Mouse (Mus musculus): ENCODE results near the gene Spag7.

Spag7 gene

DNA sequence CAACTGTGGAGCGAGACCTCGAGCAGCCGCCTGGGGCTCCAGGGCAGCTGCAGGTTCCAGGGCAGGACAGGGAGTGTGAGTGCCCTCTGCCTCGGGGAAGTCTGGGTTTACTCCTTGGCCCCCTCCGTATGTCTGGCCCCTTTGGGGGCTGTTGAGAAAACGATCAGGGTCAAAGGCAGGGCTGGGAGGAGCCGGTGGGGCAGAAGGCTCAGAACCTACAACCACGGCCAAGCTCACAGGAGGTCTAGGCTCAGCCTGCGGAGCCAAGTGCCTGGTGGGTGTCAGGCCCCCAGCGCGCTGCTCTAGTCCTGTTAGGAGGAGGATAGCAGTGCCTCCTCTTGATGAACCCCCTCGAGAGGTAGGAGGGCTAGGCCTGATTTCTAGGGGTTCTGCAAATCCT is 12.0 kb upstream of the Spag7 start:
- DNase-seq (ENCODE audit: low spot score in 2 of 2), result no peak

DNA sequence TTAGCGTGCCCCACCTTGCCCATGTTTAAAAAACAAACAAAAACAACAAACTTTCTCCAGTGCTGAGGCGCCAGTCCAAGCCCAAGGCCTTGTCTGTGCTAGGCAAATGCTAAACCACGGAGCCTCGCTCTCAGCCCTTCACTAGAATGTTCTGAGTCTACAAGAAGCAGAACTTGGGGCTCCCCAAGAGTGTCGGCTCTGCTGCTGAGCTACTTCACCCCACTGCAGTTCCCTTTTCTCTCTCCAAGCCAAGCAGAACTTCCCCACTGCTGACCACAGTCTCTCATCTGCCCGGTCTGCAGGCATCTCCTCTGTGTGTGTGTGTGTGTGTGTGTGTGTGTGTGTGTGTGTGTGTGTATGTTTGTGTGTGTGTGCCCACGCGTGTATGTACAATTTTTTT is 10.7 kb upstream of the Spag7 start:
- no peak for DNase-seq (ENCODE audit: low spot score in 2 of 2)

DNA sequence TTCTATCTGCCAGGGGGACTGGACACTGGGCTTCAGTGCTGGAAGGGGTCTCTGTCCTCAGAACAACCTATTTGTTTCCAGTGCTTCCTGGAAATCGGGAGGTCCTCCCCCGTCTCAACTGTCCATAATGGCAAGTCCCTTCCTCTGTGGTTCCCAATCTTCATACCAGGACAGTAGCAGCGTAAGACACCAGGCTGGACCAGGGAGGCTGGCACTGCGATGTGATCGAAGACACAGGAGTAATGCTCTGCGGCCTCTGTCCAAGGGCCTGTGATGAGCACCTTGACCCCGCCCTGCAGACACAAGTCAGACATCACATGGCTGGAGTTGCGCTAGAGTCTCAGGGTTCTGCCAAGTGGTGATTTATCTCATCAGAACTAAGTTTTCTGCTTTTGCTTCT is 10.1 kb upstream of the Spag7 start:
- DNase-seq (ENCODE audit: low spot score in 2 of 2), result no peak

DNA sequence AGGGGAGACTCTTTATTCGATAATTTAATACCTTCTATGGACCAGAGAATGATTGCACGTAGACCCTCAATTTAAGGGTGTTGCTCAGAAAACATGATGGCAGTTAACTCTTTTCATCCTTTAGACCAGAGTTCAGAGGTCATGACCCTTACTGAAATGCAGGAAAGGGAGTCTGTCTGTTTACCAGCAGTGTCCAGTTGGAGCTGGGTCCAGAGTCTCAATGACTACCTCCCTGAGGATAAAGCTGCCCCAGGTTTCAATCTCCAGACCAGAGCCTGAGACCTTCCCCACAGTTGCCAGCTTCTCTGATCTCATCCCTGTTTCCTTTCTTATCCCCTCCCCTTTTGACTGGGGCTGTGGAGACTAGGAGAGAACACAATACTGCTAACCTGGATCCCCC is 9.4 kb upstream of the Spag7 start:
- DNase-seq (ENCODE audit: low spot score in 2 of 2), result no peak

DNA sequence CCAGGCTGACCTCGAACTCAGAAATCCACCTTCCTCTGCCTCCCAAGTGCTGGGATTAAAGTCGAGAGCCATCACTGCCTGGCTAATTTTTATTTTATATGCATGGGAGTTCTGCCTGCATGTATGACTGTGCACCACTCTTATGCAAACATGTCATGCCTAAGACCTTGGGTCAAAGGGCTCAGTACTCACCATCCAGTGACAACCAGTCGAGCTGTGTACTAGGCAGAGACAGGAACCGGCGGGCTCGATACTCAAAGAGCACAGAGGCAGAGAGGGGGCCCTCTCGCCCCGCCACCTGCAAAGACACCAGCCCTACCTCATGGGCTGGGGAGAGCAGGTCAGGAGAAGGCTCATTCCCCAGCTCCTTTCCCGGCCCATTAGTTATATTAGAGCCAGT is 8.9 kb upstream of the Spag7 start:
- no peak for DNase-seq (ENCODE audit: low spot score in 2 of 2)

DNA sequence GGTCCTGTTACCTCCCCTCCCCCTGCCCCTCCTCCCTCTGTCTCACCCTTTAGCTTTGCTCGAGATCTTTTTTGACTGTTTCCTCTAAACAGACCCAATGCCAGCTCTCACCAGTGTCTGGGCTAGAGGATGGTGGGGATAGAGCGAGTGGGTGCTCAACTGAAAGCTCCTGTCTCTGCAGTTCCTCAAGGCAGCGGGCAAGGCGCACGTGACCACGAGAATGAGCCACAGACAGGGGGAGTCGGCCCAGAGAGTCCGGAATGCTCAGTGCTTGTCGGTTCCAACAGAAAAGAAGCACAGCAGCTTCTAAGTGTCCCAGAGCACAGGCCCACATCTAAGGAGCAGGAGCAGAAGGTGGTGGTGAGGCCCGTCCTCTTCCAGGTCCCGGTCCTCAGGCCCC is 5.3 kb upstream of the Spag7 start:
- DNase-seq (ENCODE audit: low spot score in 2 of 2), result no peak

DNA sequence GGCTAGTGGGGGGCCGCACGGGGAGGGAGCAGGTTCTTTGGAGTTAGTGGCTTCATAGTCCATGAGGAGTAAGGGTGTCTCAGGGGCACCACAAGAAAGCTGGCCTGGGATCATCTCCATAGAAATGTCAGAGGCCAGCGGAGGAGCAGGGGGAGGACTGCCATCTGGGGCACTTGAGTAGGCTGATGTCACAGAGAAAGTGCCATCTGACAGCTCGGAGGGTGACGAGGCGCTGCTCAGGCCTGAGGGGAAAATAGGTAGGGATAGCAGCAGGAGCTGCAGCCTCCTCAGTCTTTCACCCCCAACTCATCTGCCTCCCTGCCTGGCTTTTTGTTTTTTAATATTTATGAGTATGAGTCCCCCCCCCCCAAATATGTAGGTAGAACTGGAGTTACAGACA is 4.8 kb upstream of the Spag7 start:
- DNase-seq (ENCODE audit: low spot score in 2 of 2), result no peak

DNA sequence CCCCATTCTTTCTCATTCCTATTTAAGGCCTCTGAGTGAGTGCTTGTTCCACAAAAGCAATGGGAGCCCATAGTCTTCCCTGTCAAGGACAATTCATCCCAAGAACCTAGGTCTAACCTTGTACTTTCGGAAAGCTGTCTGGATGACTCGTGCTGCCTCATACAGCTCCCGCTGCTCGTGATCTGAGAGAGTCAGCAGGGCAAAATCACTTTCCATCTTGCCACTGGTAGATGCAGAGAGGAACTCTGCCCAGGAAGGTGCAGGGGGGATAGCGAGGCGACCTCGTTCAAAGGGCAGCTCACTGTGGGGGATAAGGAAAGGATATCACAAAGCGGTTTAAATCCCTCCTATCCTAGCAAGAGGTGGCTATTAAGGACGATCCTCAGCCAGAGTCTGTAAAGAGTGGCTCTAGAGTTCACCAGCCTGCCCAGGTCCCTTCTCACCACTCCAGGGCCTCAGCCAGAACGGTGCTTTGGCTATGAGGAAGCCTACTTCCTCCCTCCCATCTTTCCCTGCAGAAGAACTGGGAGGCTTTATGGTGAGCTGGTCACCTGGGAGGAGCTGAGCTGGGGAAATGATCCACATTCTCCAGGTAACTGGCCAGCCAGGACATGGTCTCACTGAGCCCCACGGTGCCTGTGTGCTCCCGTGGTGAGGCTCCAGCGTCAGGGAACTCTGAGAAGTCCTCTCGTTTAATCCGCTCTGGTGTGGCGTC is 2.3 kb upstream of the Spag7 start:
- DNase-seq (ENCODE audit: low spot score in 2 of 2), result no peak

DNA sequence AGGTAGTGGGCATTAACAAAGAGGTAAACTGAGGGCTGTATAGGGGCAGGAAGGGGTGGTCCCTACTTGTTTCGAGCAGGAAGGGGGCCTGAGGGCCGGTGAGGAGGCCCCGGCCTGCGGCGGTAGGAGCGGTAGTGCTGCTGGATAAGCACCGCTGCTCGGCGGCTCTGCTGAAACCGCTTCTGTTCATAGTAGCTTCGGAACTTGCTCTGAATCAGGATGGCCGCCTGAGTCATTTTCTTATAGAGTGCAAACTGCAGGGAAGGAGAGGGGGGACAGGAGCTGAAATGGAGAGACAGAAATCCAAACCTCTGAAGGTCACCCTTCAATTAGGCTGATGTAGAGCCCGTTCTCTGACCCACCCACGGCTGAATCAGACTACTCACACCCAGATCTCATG is 1.3 kb upstream of the Spag7 start:
- DNase-seq (ENCODE audit: low spot score in 2 of 2), result no peak

DNA sequence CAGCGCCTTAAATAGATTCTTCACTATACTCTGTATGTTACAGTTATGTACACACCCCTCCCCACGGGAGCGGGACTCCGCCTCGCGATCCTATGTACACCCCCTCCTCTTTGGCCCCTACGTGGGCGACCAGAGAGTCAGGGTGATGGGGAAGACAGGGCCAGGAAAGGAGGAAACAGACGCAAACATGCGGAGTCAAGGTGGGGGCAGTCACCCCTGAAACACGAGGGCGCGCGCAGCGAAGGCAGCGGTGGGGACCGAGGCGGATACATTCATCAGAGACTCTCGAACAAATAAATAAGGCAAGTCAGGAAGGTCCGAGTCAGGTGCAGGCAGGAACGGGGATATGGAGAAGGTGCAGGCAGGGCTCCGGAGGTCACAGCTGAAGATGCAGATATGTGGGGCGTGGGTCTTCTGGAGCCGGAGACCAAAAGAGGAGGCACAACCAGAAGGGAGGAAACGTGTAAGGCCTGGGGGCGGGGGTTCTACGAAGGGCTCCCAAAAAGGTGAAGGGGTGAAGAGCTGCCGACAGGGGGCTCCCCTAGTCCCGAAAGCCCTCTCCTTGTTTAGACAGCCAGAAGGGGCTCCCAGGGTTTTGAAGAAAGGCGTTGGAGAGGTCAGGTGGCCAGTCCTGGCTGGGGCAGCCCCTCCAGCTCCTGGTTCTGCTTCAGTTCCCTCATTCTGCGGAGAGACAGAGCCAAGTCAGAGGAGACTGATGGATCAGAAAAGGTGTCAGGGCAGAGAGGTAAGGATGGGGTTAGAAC is 548 bp upstream of the Spag7 start:
- DNase-seq (ENCODE audit: low spot score in 2 of 2), result peak; percentile 89 to 91

DNA sequence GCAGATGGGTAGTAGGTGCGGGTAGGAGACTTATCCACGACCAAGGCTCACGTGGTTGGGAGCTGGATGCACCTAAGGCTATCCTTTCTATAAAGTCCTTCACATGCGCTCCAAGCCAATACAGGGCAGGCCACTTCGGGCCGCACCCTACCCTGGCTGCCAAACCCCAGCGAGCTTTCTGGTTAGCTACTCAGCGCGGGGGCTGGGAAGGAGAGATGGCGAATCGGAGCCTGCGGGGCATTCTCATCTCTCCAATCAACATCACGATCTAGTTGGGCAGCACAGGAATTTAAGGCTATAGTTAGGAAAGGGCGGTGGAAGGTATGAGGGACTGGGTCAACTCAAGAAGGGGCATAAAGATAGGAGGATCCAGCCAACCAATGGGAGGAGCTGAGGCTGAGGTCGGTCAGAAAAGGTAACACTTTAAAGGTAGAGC is 863 bp downstream of the Spag7 start:
- no peak for DNase-seq (ENCODE audit: low spot score in 2 of 2)

DNA sequence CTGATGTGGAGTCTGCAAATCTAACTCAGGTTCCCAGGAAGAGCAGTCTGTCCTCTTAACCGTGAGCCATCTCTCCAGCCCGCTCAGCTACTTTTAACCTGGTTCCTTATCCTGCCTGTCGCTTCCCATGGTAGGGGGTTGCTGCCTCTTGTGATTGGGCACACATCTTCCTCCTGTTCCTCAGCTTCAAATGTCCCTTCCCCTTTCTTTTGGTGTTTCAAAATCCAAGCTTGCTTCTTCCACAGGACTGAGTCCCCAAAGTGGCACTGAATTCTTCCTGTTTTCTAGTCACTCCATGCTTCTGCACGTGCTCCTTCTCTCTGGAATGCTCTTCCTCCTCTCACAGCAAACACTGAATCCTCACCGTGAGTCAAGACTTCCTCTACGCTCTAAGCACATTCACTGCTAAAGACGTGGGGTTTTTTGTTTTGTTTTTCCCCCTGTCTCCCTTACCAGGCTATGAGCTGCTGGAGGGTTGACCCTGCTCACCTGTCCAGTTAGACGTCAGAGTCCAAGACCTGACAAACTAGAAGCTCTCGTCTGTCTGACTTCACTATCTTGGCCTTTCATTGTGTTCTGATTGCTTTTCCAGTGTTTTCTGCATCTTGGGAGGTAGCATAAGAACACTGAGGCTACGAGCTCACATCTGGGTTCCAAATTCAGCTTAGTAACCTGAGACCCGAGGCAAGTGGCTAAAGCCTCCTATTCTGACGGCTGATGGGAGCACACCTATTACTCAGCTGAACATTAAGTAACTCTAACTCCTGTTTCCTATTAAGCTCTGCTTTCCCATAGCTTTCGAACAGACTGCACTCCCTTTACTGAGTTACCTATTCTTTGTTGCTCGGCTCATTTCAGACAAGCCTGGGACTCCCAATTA is 1.7 kb downstream of the Spag7 start:
- no peak for DNase-seq (ENCODE audit: low spot score in 2 of 2)

DNA sequence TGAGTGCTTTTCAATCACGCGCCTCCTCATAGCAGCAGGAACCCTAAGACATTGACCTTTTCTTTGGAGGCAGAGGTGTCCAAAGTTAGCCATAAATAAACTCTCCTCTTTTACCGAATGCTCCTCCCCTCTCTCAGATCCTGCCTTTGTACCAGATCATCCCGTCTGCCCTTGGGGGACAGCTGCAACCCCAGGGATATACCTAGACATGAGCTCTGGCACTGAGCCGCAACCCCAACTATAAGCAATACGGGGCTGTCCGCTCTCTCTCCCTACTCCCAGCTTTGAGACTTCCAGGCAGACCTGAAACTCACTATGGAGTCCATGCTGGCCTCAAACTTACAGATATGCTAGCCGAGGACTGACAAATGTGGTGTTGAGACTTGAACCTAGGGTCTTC is 2.5 kb downstream of the Spag7 start:
- DNase-seq (ENCODE audit: low spot score in 2 of 2), result no peak

DNA sequence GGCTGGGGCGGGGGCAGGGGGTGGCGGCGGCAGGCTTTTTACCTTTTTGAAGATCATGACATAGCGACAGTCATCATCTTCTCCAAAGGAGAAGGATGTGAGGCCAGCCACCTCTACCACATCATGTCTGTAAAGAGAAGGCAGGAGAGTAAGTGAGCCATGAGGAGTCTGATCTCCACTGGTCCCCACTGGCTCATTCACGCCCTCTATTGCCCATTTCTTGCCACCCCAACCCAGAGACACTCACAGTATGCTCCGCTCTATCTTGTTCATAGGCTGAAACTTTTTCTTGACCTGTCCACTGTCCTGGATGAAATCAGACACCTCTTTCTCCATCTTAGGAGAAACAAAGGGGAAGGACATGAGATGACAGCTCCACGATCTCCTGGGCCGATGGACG is 4.5 kb downstream of the Spag7 start:
- DNase-seq (ENCODE audit: low spot score in 2 of 2), result no peak

DNA sequence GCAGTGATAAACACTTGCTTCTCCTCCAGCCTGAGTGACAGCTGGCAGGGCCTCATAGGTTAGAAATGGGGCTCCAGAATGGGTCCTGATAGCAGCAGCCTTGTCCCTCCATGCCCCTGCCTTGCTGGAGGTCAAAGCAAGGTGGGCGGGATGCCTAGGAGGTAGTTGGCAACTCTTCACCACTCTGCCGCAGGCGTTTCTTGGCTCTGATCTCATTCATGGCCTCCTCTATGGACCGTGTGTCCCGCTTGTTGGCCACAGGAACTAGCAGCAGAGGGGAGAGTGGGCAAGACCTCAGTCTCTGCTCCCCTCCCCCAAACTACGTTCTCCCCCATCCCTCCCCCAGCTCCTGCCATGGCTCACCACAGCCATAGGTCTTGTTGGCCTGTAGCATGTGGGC is 5.3 kb downstream of the Spag7 start:
- DNase-seq (ENCODE audit: low spot score in 2 of 2), result no peak

DNA sequence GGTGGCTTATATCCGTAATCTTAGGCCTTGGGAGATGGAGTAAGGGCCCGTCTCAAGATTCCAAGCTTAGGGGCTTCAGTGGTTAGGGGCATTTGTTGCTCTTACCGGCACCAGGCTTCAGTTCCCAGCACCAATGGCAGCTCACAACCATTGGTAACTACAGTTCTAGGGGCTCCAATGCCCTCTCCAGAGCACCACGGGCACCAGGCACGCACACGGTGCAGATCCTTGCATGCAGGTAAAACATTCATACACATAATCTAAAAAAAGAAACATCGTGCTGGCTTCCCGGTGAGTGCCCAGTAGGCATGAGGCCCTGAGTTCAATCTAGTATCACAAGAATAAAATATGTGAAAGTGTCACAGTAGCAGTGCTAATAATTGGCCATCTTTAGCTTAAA is 6.1 kb downstream of the Spag7 start:
- no peak for DNase-seq (ENCODE audit: low spot score in 2 of 2)

DNA sequence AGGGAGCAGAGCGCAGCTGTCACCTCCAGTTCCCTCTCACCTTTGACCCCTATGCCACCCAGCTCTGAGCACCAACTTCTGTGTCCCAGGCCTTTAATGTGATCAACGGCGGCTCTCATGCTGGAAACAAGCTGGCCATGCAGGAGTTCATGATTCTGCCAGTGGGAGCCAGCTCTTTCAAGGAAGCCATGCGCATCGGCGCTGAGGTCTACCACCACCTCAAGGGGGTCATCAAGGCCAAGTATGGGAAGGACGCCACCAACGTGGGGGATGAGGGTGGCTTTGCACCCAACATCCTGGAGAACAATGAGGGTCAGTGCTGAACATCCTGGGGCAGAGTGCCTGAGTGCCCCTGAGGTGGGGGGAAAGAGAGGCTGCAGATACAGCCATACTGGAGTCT is 8.6 kb downstream of the Spag7 start:
- DNase-seq (ENCODE audit: low spot score in 2 of 2), result no peak

DNA sequence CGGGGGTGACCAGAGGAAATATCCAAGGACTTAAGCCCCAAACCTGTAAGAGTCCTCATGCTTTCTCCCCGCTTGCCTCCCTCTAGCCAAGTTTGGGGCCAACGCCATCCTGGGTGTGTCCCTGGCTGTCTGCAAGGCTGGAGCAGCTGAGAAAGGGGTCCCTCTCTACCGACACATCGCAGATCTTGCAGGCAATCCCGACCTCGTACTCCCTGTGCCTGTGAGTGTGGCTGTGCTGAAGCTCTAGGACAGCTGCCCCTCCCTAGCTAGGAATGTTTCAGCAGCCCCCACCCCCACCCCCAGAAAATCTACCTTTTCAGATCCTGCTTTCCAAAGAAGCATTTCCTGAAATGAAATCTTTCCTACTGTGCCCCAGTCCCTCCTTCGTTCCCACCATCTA is 10.3 kb downstream of the Spag7 start:
- DNase-seq (ENCODE audit: low spot score in 2 of 2), result no peak

DNA sequence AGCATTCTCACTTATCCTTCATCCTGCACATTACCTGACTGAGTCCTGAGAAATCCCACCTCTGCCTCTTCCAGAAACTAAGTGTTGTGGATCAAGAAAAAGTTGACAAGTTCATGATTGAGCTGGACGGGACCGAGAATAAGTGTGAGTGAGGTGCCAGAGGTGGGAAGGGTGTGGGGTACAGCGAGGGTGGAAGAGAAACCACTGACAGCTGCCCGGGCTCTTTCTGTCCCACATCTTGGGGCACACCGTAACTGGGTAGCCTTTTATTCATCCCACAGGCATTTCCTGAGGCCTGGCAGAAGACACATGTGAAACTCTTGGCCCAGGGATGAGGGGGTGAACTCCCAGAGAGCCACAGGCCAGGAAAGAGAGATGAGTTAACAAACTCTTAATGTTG is 10.7 kb downstream of the Spag7 start:
- DNase-seq (ENCODE audit: low spot score in 2 of 2), result no peak

DNA sequence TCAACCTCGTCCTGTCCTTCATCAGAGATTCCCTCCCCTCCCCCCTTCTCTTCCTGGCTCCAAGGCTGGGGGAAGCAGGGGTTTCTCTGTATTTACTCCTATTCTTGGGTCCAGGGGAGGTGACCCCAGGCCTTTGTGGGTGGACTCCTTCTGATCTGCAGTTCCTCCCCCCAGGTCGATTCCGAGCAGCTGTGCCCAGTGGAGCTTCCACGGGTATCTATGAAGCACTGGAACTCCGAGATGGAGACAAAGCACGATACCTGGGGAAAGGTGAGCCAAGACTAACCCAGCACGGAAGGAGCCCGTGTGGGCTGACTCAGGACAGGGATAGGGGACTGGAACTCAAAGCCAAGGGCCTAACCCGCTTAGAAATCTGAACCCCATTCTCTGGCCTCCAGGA is 11.2 kb downstream of the Spag7 start:
- no peak for DNase-seq (ENCODE audit: low spot score in 2 of 2)

DNA sequence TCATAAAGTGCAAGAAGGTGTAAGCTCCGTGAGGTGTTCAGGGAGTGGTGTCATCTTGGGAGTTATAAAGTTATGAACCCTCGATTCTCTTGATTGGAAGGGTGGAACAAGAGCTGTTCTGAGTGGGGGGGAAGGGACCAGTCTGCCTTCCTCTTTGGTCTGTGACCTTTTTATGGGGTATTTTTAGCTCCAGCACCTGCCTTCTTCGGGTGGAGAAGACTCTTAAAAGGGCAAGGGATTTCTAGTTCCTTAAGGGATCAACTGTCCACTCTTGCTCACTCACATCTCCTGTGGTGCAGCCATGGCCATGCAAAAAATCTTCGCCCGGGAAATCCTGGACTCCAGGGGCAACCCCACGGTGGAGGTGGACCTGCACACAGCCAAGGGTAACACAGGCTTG is 11.6 kb downstream of the Spag7 start:
- peak in 1 of 2 experiments; percentile 23 for DNase-seq (ENCODE audit: low spot score in 2 of 2)

DNA sequence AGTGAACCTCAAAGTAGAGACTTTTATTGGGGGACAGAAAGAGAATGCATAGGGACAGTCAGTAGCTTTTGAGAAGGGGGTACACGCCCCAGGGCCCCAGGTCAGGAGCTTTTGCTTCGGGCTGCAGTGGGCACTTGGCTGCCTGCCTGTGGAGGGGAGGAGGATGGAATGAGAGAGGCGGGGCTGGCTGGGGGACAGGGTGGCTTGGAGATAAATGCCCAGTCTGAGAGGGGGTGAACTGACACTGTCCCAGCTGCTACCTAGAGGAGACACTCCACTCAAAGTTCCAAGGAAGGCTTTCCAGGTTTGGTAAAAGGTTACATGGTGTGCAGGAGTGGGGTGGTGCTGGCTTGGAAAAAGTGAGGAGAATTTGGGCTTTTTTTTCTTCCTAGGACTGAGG is 12.3 kb downstream of the Spag7 start, which contains the start of gene Eno3:
Gene Eno3, plus strand, starts transcription at position 239 of the 400 bp plus-strand sequence.
- DNase-seq (ENCODE audit: low spot score in 2 of 2), result no peak

Data from thymus, postnatal 10 days (tissue).